Comparison of ENCODE assay signal across 23 mouse cellular contexts in genomic region chr9:44947836-44948235, GRCm38 (mm10). TPM values are rescaled to one million over a fixed set of nuclear protein-coding genes. Genes with fewer than 3 reads are reported as not detected.
"Had no signal": no experiment of that assay in that cellular context is flagged by ENCODE, and none has a peak within 500 bp of the region (broad histone marks: within the 10 kb centered on the region; RNA-seq: fewer than 3 reads in every experiment).

No protein-coding gene starts in this region.

- H3K4me1 ChIP-seq: lung, embryonic 15.5 days; midbrain, embryonic 10.5 days; midbrain, embryonic 12.5 days; neural tube, embryonic 13.5 days; neural tube, embryonic 15.5 days had no signal

- H3K4me3 ChIP-seq: lung, embryonic 15.5 days; midbrain, embryonic 10.5 days; midbrain, embryonic 12.5 days; myocyte; neural tube, embryonic 13.5 days; neural tube, embryonic 15.5 days had no signal

- H3K27me3 ChIP-seq: lung, embryonic 15.5 days; midbrain, embryonic 12.5 days; neural tube, embryonic 13.5 days; neural tube, embryonic 15.5 days had no signal

- H3K9me3 ChIP-seq: lung, embryonic 15.5 days; midbrain, embryonic 10.5 days; midbrain, embryonic 12.5 days; neural tube, embryonic 13.5 days; neural tube, embryonic 15.5 days had no signal

- H3K27ac ChIP-seq: lung, embryonic 15.5 days; macrophage; midbrain, embryonic 10.5 days; midbrain, embryonic 12.5 days; neural tube, embryonic 13.5 days; neural tube, embryonic 15.5 days had no signal

- DNase-seq: lung, adult 2 months; lung, postnatal 14 days; lung, postnatal 36 days; midbrain, embryonic 14.5 days; retina, postnatal 1 day; right cerebral cortex, adult 18-20 months; right cerebral cortex, postnatal 25 days; right cerebral cortex, postnatal 4 days; spleen, adult 18-20 months; thymus, adult 2 months; thymus, postnatal 25 days; thymus, postnatal 4 days had no signal

- ATAC-seq: lung, postnatal 0 days; midbrain, embryonic 16.5 days had no signal

- H3K4me2 ChIP-seq: lung, embryonic 15.5 days; midbrain, embryonic 12.5 days; neural tube, embryonic 13.5 days; neural tube, embryonic 15.5 days had no signal

- H3K9ac ChIP-seq: lung, embryonic 15.5 days; midbrain, embryonic 12.5 days; neural tube, embryonic 13.5 days; neural tube, embryonic 15.5 days had no signal

RNA-seq across cellular contexts. Expression of gene Cd3g, which starts 32.4 kb away (rescaled TPM):
- polyA plus RNA-seq: midbrain, embryonic 10.5 days; midbrain, embryonic 12.5 days; midbrain, embryonic 14.5 days; midbrain, embryonic 16.5 days; neural tube, embryonic 11.5 days; neural tube, embryonic 13.5 days; neural tube, embryonic 15.5 days had no signal

RNA-seq across cellular contexts. Expression of gene Cd3d, which starts 33.8 kb away (rescaled TPM):
- polyA plus RNA-seq: midbrain, embryonic 10.5 days; midbrain, embryonic 12.5 days; midbrain, embryonic 14.5 days; midbrain, embryonic 16.5 days; myocyte; neural tube, embryonic 11.5 days; neural tube, embryonic 13.5 days; neural tube, embryonic 15.5 days; stomach, embryonic 14.5 days had no signal
